Mouse (Mus musculus) liver, embryonic 14.5 days (tissue): ENCODE measurements at regions not wholly inside any gene's neighbourhood (a gene's known extent, or its start where the extent isn't known, plus 50 kb on each side); places are given as distances from the start of the nearest gene placed in this dataset.

Source experiments
- ATAC-seq: fragments of 200-750 bp; cut with Nextera tagmentation; 2 replicates; pipeline ENCODE4 v1.8.0; 2017; ENCODE audit warnings: moderate number of reproducible peaks, mild to moderate bottlenecking, moderate library complexity; ENCODE audit not compliant: insufficient read depth
- DNase-seq, 3 experiments: peaks; one replicate each; pipeline ENCODE4 v3.0.0-alpha.2; 2012 to 2013; ENCODE audit warnings: low read depth in 3 of 3, low spot score in 3 of 3
- H3K27ac ChIP-seq: fragments of 300-500 bp; sonication (generic); 2 replicates; pipeline ENCODE4 v1.5.1; 2014; ENCODE audit warnings: moderate library complexity, mild to moderate bottlenecking, control low read depth, inconsistent platforms
- H3K27me3 ChIP-seq: fragments of 300-500 bp; sonication (generic); 2 replicates; pipeline ENCODE4 v1.6.1; 2014; ENCODE audit warnings: mild to moderate bottlenecking, low read length, moderate library complexity; ENCODE audit not compliant: control insufficient read depth, insufficient read depth
- H3K36me3 ChIP-seq: fragments of 300-500 bp; sonication (generic); replicated peaks from 2 replicates; pipeline ENCODE4 v1.6.1; 2014; ENCODE audit warnings: low read depth; ENCODE audit not compliant: control insufficient read depth, insufficient read depth
- H3K4me1 ChIP-seq, 2 experiments: fragments of 200-500 bp in 1 of 2; fragments of 300-500 bp in 1 of 2; sonication (generic) in 1 of 2; replicated peaks; 2 replicates each; pipeline ENCODE4 v1.6.1; 2012 to 2014; ENCODE audit warnings: antibody characterized with exemption in 1 of 2, inconsistent platforms in 1 of 2, low read length in 1 of 2; ENCODE audit not compliant: control insufficient read depth in 2 of 2, insufficient read depth in 2 of 2
- H3K4me2 ChIP-seq: fragments of 300-500 bp; sonication (generic); 2 replicates; pipeline ENCODE4 v1.6.1; 2014; ENCODE audit warnings: low read depth, mild to moderate bottlenecking, control low read depth, moderate library complexity
- H3K4me3 ChIP-seq, 2 experiments: fragments of 200-500 bp in 1 of 2; fragments of 300-500 bp in 1 of 2; sonication (generic) in 1 of 2; 2 replicates each; pipeline ENCODE4 v1.5.1; 2012 to 2014; ENCODE audit warnings: low read depth in 2 of 2, low read length in 2 of 2, mild to moderate bottlenecking in 2 of 2, control low read depth in 1 of 2, inconsistent platforms in 1 of 2, moderate library complexity in 1 of 2; ENCODE audit not compliant: insufficient read depth in 1 of 2
- H3K9ac ChIP-seq: fragments of 300-500 bp; sonication (generic); replicated peaks from 2 replicates; pipeline ENCODE4 v1.6.1; 2014; ENCODE audit warnings: mild to moderate bottlenecking, control low read depth, moderate library complexity
- H3K9me3 ChIP-seq: fragments of 300-500 bp; sonication (generic); 2 replicates; pipeline ENCODE4 v1.6.1; 2016; ENCODE audit warnings: low read length, mixed read lengths; ENCODE audit not compliant: control insufficient read depth
- CTCF ChIP-seq: IDR thresholded peaks from 2 replicates; pipeline ENCODE4 v1.5.1; 2016; ENCODE audit warnings: antibody characterized with exemption, low read depth, control low read depth
- EP300 ChIP-seq: IDR thresholded peaks from 2 replicates; pipeline ENCODE4 v1.6.1; 2016; ENCODE audit warnings: antibody characterized with exemption, low read depth
- WGBS: fragments of 180-500 bp; shearing (Covaris S2); extraction: QIAGEN DNeasy Blood & Tissue Kit; methylation state at CpG from one replicate; pipeline ENCODE4 v1.1.7; 2014; ENCODE audit not compliant: insufficient replicate concordance; 5-methylcytosine and 5-hydroxymethylcytosine counted together

DNA sequence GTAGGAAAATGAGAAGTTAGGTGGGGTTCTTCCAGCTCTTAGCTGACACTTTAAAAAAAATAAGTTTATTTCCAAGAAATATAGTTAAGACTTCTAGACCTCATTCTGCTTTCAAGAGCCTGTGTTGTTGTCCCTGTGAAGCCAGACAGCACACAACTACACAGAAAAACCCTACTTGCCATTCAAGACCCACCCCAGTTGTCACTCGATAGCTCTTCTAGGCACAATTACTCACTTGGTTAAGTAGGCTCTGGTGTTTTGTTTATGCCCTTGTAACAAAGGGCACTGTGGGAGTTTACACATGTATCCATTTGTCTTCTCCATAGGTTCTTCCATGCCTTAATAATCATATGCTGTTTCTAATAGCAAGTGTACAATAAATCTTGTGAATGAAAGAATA is 66.5 kb upstream of the Akirin2 start:
- DNase-seq (no peak), ATAC-seq (no peak)
- H3K9me3 ChIP-seq, result no peaks in the 10 kb centered on the region
- no peak overlapping the region for H3K27ac ChIP-seq
- no peak overlapping the region for H3K4me2 ChIP-seq
- 70% methylated on average over 1 of the region's 1 CpGs for WGBS
- no peak overlapping the region for H3K4me3 ChIP-seq
- no peaks in the 10 kb centered on the region for H3K36me3 ChIP-seq
- TF ChIP-seq CTCF (no peak), EP300 (no peak)
- H3K27me3 ChIP-seq, result no peaks in the 10 kb centered on the region
- H3K4me1 ChIP-seq, result no peaks in the 10 kb centered on the region
- no peak overlapping the region for H3K9ac ChIP-seq

DNA sequence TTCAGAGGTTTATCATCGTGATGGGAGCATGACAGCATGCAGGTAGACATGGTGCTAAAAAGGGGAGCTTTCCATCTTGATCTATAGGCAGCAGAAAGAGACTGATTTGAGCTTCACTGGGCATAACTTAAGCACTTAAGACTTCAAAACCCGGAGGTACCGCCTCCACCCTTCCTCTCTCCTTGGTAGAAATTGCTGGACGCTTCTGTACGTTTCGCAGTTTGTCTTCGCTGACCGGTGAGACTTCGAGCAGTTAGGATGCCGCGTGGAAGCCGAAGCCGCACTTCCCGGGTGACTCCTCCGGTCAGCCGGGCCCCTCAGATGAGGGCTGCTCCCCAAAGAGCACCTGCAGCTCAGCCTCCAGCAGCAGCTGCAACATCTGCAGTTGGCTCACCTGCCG is 65.2 kb upstream of the Akirin2 start:
- Histone ChIP-seq H3K27ac (no peak overlapping the region), H3K9me3 (no peaks in the 10 kb centered on the region), H3K9ac (no peak overlapping the region), H3K27me3 (no peaks in the 10 kb centered on the region), H3K36me3 (no peaks in the 10 kb centered on the region), H3K4me2 (no peak overlapping the region), H3K4me1 (no peaks in the 10 kb centered on the region), H3K4me3 (no peak overlapping the region)
- no peak for ATAC-seq
- no peak for DNase-seq
- TF ChIP-seq EP300, result no peak
- TF ChIP-seq CTCF, result no peak
- 80% methylated on average over 17 of the region's 17 CpGs for WGBS

DNA sequence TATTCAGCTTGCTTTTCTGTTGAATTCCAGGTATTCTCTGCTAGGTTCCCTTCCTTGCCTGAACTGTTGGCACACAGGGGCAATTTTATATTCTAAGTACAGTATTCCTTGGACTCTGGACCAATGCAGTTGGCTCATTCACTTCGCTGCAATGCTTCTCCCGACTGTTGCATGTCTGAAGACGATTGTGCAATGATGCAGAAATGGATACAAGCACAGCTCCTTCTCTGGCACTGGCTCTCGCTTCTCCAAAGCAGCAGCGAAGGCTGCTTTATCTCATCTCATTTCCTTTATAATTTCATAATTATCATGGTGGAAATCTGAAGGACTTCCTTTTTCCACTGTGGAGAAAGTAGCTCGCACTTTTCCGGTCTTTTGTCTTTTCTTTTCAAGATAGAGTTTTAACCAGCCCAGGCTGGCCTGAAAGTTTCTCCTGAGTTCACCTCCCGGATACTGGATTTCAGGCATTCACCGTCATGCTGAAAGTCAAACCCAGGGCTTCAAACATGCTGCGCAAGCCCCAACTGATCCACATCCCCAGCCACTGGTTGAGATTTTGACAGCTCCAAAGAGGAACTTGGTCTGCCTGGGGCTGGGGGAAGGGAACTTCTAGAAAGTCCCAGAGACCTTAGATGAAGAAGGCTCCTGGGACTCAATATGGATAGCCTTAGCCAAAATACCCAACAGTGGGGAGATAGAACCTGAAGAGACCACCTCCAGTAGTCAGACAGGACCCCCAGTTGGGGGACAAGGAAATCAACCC is 55.6 kb upstream of the Akirin2 start:
- H3K4me1 ChIP-seq, result no peaks in the 10 kb centered on the region
- H3K27ac ChIP-seq, result no peak overlapping the region
- no peak overlapping the region for H3K4me3 ChIP-seq
- H3K9me3 ChIP-seq, result no peaks in the 10 kb centered on the region
- H3K36me3 ChIP-seq, result no peaks in the 10 kb centered on the region
- TF ChIP-seq CTCF (no peak), EP300 (no peak)
- no peaks in the 10 kb centered on the region for H3K27me3 ChIP-seq
- H3K9ac ChIP-seq, result no peak overlapping the region
- DNase-seq (peak in 1 of 3 experiments; percentile 0), ATAC-seq (no peak)
- WGBS, result 36% methylated on average over 10 of the region's 10 CpGs
- H3K4me2 ChIP-seq, result no peak overlapping the region

DNA sequence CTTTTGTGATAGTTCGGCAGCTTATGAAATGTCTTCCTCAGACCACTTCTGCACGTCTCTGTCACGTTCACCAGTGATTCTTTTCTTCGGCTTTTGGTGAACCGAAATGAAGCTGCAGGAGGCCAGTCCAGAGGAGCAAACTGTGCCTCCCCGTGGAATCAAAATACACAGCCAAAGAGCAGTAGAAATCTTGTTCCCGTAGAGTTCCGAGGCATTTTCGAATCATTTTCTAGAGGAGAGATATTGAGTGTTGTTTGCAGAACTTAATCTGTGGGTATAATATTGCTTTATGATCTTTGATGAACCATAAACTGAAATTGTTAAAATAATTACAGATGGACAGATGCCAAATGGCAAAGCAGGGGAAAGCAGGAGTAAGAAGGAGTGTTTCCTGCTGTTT is 52.4 kb upstream of the Akirin2 start:
- no peaks in the 10 kb centered on the region for H3K36me3 ChIP-seq
- H3K4me1 ChIP-seq, result no peaks in the 10 kb centered on the region
- DNase-seq (no peak), ATAC-seq (no peak)
- WGBS, result 72% methylated on average over 9 of the region's 9 CpGs
- H3K27me3 ChIP-seq, result no peaks in the 10 kb centered on the region
- TF ChIP-seq CTCF, result no peak
- TF ChIP-seq EP300, result no peak
- H3K9me3 ChIP-seq, result no peaks in the 10 kb centered on the region
- H3K9ac ChIP-seq, result no peak overlapping the region
- H3K4me3 ChIP-seq, result no peak overlapping the region
- no peak overlapping the region for H3K4me2 ChIP-seq
- no peak overlapping the region for H3K27ac ChIP-seq

GRCm38 (mm10) chr4:34498781-34499180 is 52.0 kb upstream of the Akirin2 start:
- H3K36me3 ChIP-seq, result no peaks in the 10 kb centered on the region

More at GRCm38 (mm10) chr4:34498781-34499180, 52.0 kb upstream of the Akirin2 start:
- Histone ChIP-seq H3K9me3 (no peaks in the 10 kb centered on the region), H3K4me1 (no peaks in the 10 kb centered on the region), H3K4me3 (no peak overlapping the region), H3K4me2 (no peak overlapping the region), H3K27me3 (no peaks in the 10 kb centered on the region), H3K27ac (no peak overlapping the region), H3K9ac (no peak overlapping the region)
- WGBS, result 77% methylated on average over 7 of the region's 7 CpGs
- ATAC-seq (no peak), DNase-seq (no peak)
- TF ChIP-seq EP300 (no peak), CTCF (no peak)
